Mouse (Mus musculus): ENCODE data around the gene Cdyl. TPM values are rescaled to one million over a fixed set of nuclear protein-coding genes. Genes with fewer than 3 reads are reported as not detected.

Gene Cdyl
- polyA plus RNA-seq, 1 experiment from 2014 or later: 3.4 TPM

GRCm38 (mm10) chr13:35732131-35732530 lies 72.5 kb downstream of the Cdyl start:
- H3K9ac ChIP-seq (ENCODE audit: low read depth, low read length): no peak overlapping the region
- 92% methylated on average over 4 of the region's 4 CpGs for WGBS
- no peak overlapping the region for H3K4me2 ChIP-seq (ENCODE audit: low read length)
- no peak overlapping the region for H3K27ac ChIP-seq (ENCODE audit: low read length)
- no peaks in the 10 kb centered on the region for H3K4me1 ChIP-seq (ENCODE audit: control insufficient read depth, insufficient read depth, low read length)
- H3K27me3 ChIP-seq (ENCODE audit: control insufficient read depth, insufficient read depth, low read depth, low read length): no peaks in the 10 kb centered on the region
- no peak overlapping the region for H3K4me3 ChIP-seq (ENCODE audit: low read depth, low read length)
- ATAC-seq: no peak
- H3K9me3 ChIP-seq (replicated peaks; ENCODE audit: control insufficient read depth, low read length, poor library complexity, severe bottlenecking): no peaks in the 10 kb centered on the region
- H3K36me3 ChIP-seq (ENCODE audit: control insufficient read depth, insufficient read depth, low read length): no peaks in the 10 kb centered on the region

- Histone ChIP-seq H3K27me3 (ENCODE audit: control insufficient read depth, insufficient read depth, low read depth, low read length) (no peaks in the 10 kb centered on the region), H3K4me1 (ENCODE audit: control insufficient read depth, insufficient read depth, low read length) (no peaks in the 10 kb centered on the region), H3K4me3 (ENCODE audit: low read depth, low read length) (no peak overlapping the region), H3K4me2 (ENCODE audit: low read length) (no peak overlapping the region), H3K36me3 (ENCODE audit: control insufficient read depth, insufficient read depth, low read length) (no peaks in the 10 kb centered on the region), H3K9ac (ENCODE audit: low read depth, low read length) (no peak overlapping the region), H3K27ac (ENCODE audit: low read length) (no peak overlapping the region), H3K9me3 (replicated peaks; ENCODE audit: control insufficient read depth, low read length, poor library complexity, severe bottlenecking) (no peaks in the 10 kb centered on the region)
- no peak for ATAC-seq
- 92% methylated on average over 5 of the region's 5 CpGs for WGBS
Measured at GRCm38 (mm10) chr13:35732891-35733596, 73.4 kb downstream of the Cdyl start.

- Histone ChIP-seq H3K9ac (ENCODE audit: low read depth, low read length) (no peak overlapping the region), H3K27ac (ENCODE audit: low read length) (no peak overlapping the region), H3K4me1 (ENCODE audit: control insufficient read depth, insufficient read depth, low read length) (peaks cover 4% of the 10 kb centered on the region), H3K36me3 (ENCODE audit: control insufficient read depth, insufficient read depth, low read length) (no peaks in the 10 kb centered on the region), H3K27me3 (ENCODE audit: control insufficient read depth, insufficient read depth, low read depth, low read length) (peaks cover 16% of the 10 kb centered on the region), H3K9me3 (replicated peaks; ENCODE audit: control insufficient read depth, low read length, poor library complexity, severe bottlenecking) (0 out of 2 replicates have a peak, but pooled peaks cover 3% of the 10 kb centered on the region), H3K4me3 (ENCODE audit: low read depth, low read length) (no peak overlapping the region), H3K4me2 (ENCODE audit: low read length) (no peak overlapping the region)
- ATAC-seq: no peak
- WGBS: 7% methylated on average over 2 of the region's 2 CpGs
Measured at GRCm38 (mm10) chr13:35737565-35737964, 77.9 kb downstream of the Cdyl start.

- no peak overlapping the region for H3K9ac ChIP-seq (ENCODE audit: low read depth, low read length)
- H3K27ac ChIP-seq (ENCODE audit: low read length): no peak overlapping the region
- no peaks in the 10 kb centered on the region for H3K36me3 ChIP-seq (ENCODE audit: control insufficient read depth, insufficient read depth, low read length)
- 2% methylated on average over 2 of the region's 2 CpGs for WGBS
- no peak overlapping the region for H3K4me2 ChIP-seq (ENCODE audit: low read length)
- peaks cover 10% of the 10 kb centered on the region for H3K4me1 ChIP-seq (ENCODE audit: control insufficient read depth, insufficient read depth, low read length)
- no peak overlapping the region for H3K4me3 ChIP-seq (ENCODE audit: low read depth, low read length)
- peaks cover 16% of the 10 kb centered on the region for H3K27me3 ChIP-seq (ENCODE audit: control insufficient read depth, insufficient read depth, low read depth, low read length)
- H3K9me3 ChIP-seq (replicated peaks; ENCODE audit: control insufficient read depth, low read length, poor library complexity, severe bottlenecking): 0 out of 2 replicates have a peak, but pooled peaks cover 3% of the 10 kb centered on the region
- no peak for ATAC-seq
Measured at GRCm38 (mm10) chr13:35738210-35738609, 78.6 kb downstream of the Cdyl start.

- Histone ChIP-seq H3K27ac (ENCODE audit: low read length) (no peak overlapping the region), H3K4me3 (ENCODE audit: low read depth, low read length) (no peak overlapping the region), H3K4me2 (ENCODE audit: low read length) (no peak overlapping the region), H3K27me3 (ENCODE audit: control insufficient read depth, insufficient read depth, low read depth, low read length) (peaks cover 16% of the 10 kb centered on the region), H3K9me3 (replicated peaks; ENCODE audit: control insufficient read depth, low read length, poor library complexity, severe bottlenecking) (0 out of 2 replicates have a peak, but pooled peaks cover 3% of the 10 kb centered on the region), H3K36me3 (ENCODE audit: control insufficient read depth, insufficient read depth, low read length) (no peaks in the 10 kb centered on the region), H3K4me1 (ENCODE audit: control insufficient read depth, insufficient read depth, low read length) (peaks cover 14% of the 10 kb centered on the region), H3K9ac (ENCODE audit: low read depth, low read length) (no peak overlapping the region)
- WGBS: 9% methylated on average over 10 of the region's 10 CpGs
- no peak for ATAC-seq
Measured at GRCm38 (mm10) chr13:35739473-35739872, 79.8 kb downstream of the Cdyl start.

- peak; percentile 80 for ATAC-seq
- no peak overlapping the region for H3K27ac ChIP-seq (ENCODE audit: low read length)
- peak overlapping the region; percentile 87 for H3K9ac ChIP-seq (ENCODE audit: low read depth, low read length)
- H3K27me3 ChIP-seq (ENCODE audit: control insufficient read depth, insufficient read depth, low read depth, low read length): peaks cover 16% of the 10 kb centered on the region
- H3K4me1 ChIP-seq (ENCODE audit: control insufficient read depth, insufficient read depth, low read length): peaks cover 14% of the 10 kb centered on the region
- no peaks in the 10 kb centered on the region for H3K36me3 ChIP-seq (ENCODE audit: control insufficient read depth, insufficient read depth, low read length)
- WGBS: 1% methylated on average over 33 of the region's 61 CpGs
- H3K9me3 ChIP-seq (replicated peaks; ENCODE audit: control insufficient read depth, low read length, poor library complexity, severe bottlenecking): 0 out of 2 replicates have a peak, but pooled peaks cover 3% of the 10 kb centered on the region
- peak overlapping the region; percentile 88 for H3K4me2 ChIP-seq (ENCODE audit: low read length)
- peak overlapping the region; percentile 96 for H3K4me3 ChIP-seq (ENCODE audit: low read depth, low read length)
Measured at GRCm38 (mm10) chr13:35740301-35741039, 80.8 kb downstream of the Cdyl start.

- peaks cover 16% of the 10 kb centered on the region for H3K27me3 ChIP-seq (ENCODE audit: control insufficient read depth, insufficient read depth, low read depth, low read length)
- no peaks in the 10 kb centered on the region for H3K36me3 ChIP-seq (ENCODE audit: control insufficient read depth, insufficient read depth, low read length)
- under 1% methylated on average over 45 of the region's 68 CpGs for WGBS
- H3K4me2 ChIP-seq (ENCODE audit: low read length): peak overlapping the region; percentile 88
- 0 out of 2 replicates have a peak, but pooled peaks cover 7% of the 10 kb centered on the region for H3K9me3 ChIP-seq (replicated peaks; ENCODE audit: control insufficient read depth, low read length, poor library complexity, severe bottlenecking)
- H3K27ac ChIP-seq (ENCODE audit: low read length): peak overlapping the region; percentile 73
- peak overlapping the region; percentile 96 for H3K4me3 ChIP-seq (ENCODE audit: low read depth, low read length)
- ATAC-seq: peak; percentile 94
- peak overlapping the region; percentile 87 for H3K9ac ChIP-seq (ENCODE audit: low read depth, low read length)
- peaks cover 14% of the 10 kb centered on the region for H3K4me1 ChIP-seq (ENCODE audit: control insufficient read depth, insufficient read depth, low read length)
Measured at GRCm38 (mm10) chr13:35741040-35741619, 81.5 kb downstream of the Cdyl start.

GRCm38 (mm10) chr13:35741620-35742421 lies 82.2 kb downstream of the Cdyl start:
- Histone ChIP-seq H3K9ac (ENCODE audit: low read depth, low read length) (peak overlapping the region; percentile 87), H3K27me3 (ENCODE audit: control insufficient read depth, insufficient read depth, low read depth, low read length) (peaks cover 16% of the 10 kb centered on the region), H3K4me3 (ENCODE audit: low read depth, low read length) (peak overlapping the region; percentile 96), H3K27ac (ENCODE audit: low read length) (peak overlapping the region; percentile 73), H3K9me3 (replicated peaks; ENCODE audit: control insufficient read depth, low read length, poor library complexity, severe bottlenecking) (peaks cover 9% of the 10 kb centered on the region), H3K4me1 (ENCODE audit: control insufficient read depth, insufficient read depth, low read length) (peaks cover 14% of the 10 kb centered on the region), H3K36me3 (ENCODE audit: control insufficient read depth, insufficient read depth, low read length) (no peaks in the 10 kb centered on the region), H3K4me2 (ENCODE audit: low read length) (peak overlapping the region; percentile 88)
- peak; percentile 83 for ATAC-seq
- WGBS: under 1% methylated on average over 81 of the region's 93 CpGs

Data from midbrain, embryonic 16.5 days (tissue).